Mouse (Mus musculus): ENCODE data around the gene Zbed6.

The Zbed6 gene

GRCm38 (mm10) chr1:133660466-133661202 lies at the start of gene Zbed6:
Gene Zbed6 (minus strand): TSS chr1:133660885.
- CTCF ChIA-PET: interaction anchor here (0.6 to 0.7 kb wide), 2 partner anchors 36 to 1296 kb away, joined by 3 to 11 read pairs; no protein-coding TSS in a partner anchor

- CTCF ChIA-PET: no interaction called here
These were observed 48.6 kb upstream of the Zbed6 start for GRCm38 (mm10) chr1:133709292-133709691.

DNA sequence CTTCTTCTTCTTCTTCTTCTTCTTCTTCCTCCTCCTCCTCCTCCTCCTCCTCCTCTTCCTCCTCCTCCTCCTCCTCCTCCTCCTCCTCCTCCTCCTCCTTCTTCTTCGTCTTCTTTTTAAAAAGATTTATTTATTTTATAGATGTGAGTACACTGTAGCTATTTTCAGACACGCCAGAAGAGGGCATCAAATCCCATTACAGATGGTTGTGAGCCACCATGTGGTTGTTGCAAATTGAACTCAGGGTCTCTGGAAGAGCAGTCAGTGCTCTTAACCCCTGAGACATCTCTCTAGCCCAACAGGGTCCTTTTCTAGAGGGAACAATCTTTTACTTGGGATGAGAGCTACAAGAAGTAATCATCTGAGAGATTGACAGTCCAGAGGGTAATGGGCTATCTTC lies 41.1 kb upstream of the Zbed6 start:
- CTCF ChIA-PET: interaction anchor here (0.6 to 1.1 kb wide), 2 partner anchors 10 to 542 kb away, joined by 3 read pairs; no protein-coding TSS in a partner anchor

DNA sequence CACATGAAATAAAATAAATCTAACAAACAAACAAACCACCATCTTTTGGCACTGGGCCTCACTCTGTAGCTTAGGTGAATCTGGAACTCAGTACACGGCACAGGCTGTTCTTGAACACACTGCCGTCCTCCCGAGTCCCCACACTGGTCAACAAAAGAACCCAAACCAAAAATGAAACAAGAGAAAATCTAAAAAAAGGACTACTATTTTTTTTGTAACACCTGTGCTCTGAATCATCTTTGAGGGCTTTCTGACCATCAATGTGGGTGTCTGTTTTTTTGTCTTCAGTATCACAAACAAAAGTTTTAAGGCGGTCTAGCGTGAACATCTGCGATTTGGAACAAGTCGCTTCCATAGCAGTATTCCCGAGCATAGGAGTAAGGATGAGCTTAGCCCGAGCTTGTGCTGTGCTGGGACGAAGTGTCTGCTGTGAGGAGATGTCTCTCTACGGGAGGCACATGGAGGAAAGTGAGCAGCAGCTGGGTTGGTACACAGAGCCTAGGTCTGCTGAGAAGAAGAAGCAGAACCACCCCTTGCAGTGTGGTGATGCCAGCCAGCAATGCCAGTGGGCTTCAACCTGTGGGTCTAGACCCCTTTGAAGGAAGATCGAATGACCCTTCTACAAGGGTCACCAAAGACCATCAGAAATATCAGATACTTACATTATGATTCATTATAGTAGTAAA lies 37.4 kb upstream of the Zbed6 start:
- CTCF ChIA-PET: interaction anchor here (0.6 kb wide), 1 partner anchor 424 kb away, joined by 3 read pairs; no protein-coding TSS in a partner anchor

DNA sequence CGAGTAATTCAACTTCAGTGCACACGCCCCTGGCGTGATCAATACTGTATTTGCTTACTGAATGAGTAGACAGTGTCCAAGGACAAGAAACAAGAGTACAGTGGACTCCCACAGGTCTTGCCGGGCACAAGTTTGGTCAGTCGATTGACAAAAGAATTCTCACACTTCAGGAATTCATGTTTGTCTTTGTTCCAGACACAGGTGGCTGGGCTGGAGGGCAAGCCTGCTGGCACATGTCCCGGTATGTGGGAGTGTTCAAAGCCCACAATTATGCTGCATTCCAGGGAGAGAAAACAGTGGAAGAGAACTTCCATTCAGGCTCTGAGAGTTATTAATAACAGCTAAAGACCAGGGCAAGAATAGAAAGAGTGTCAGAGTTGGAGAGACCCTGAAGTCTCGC lies 35.2 kb upstream of the Zbed6 start:
- CTCF ChIA-PET: interaction anchor here (0.6 to 0.7 kb wide), 2 partner anchors 102 to 376 kb away, joined by 6 to 8 read pairs; no protein-coding TSS in a partner anchor

DNA sequence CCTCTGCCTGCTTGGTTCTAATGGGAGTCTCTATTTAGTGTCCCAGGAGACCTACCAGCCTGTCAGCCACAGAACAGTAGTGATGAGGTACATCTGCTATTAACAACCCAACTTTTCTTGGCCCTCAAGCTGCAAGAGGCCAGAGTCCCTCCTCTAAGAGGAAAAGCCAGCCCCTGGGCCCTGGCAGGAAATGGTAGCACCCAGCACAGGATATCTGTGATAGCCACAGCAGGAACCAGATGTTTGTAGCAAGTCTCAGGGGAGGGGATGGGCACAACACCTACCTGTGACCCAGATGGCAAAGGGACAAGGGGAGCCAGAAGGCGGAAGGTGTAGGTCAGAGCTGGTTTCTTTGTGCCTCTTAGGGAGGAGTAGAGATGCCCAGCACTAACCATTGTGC lies 34.2 kb upstream of the Zbed6 start:
- CTCF ChIA-PET: no interaction called here

GRCm38 (mm10) chr1:133694301-133694700 lies 33.6 kb upstream of the Zbed6 start:
- CTCF ChIA-PET: no interaction called here

GRCm38 (mm10) chr1:133693536-133694114 lies 32.9 kb upstream of the Zbed6 start:
- CTCF ChIA-PET: no interaction called here

DNA sequence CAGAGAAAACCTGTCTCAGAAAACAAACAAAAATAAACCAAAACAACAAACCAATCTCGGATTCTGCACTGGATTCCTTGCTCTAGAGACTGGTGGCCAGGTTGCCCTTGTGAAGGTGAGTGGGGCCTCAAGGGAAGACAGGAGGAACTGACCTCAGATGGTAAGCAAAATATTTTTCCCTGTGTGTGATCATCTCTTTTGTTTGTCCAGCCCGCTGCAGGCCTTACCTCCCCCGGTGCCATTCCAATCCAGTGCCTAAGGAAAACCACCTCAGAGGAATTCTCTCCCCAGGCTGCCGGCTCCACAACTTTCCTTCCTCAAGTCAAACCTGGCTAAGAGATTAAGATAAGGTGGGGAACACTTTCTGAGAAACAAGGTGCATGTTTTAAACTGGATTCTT lies 31.5 kb upstream of the Zbed6 start:
- CTCF ChIA-PET: no interaction called here

- CTCF ChIA-PET: no interaction called here
These were observed 30.4 kb upstream of the Zbed6 start for GRCm38 (mm10) chr1:133691046-133691445.

DNA sequence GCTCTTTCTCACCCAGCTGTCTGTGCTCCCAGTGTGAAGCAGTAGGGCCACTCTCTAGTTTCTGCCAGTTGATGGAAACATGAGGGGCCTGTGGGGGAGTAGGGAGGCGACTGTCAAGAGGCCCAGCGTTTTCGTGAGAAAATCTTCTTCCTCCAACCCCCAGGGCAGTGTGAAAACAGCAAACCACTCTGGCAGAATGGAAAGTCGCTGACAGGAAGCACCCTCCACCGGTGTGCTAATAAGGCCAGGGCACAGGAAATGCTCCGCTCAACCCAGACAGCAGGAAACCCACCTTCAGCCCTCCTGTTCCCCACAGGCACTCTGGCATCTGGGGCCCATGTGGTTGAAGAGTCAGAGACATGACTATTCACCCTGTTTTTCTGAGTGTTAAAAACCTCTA lies 29.2 kb upstream of the Zbed6 start, which contains the start of gene Lax1:
Gene Lax1 (minus strand): TSS at position 212 of the 400 bp plus-strand sequence.
- CTCF ChIA-PET: no interaction called here

DNA sequence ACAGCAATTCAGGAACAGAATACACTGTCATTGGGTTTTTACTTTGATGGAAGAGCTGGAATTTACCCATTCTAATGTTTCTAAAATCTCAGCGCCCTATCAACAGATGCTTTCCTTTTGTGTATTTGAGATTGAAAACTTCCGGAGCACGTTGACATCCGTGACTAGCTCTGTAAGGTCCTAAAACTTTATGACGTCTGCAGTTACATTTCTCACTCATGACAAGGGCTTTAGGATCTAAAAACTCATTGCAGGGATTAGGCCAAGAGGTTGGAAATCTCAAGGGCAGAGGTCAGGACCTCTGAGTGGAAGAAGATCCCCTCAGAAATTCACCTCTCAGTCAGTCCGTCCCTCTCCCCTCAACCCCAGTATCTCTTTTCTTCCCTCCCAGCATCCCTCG lies 27.6 kb upstream of the Zbed6 start:
- CTCF ChIA-PET: interaction anchor here (0.6 kb wide), 1 partner anchor 542 kb away, joined by 3 read pairs; no protein-coding TSS in a partner anchor

- CTCF ChIA-PET: interaction anchor here (0.7 kb wide), 2 partner anchors 11 to 1309 kb away, joined by 3 to 8 read pairs; no protein-coding TSS in a partner anchor
These were observed 25.2 kb upstream of the Zbed6 start for GRCm38 (mm10) chr1:133685749-133686519.

DNA sequence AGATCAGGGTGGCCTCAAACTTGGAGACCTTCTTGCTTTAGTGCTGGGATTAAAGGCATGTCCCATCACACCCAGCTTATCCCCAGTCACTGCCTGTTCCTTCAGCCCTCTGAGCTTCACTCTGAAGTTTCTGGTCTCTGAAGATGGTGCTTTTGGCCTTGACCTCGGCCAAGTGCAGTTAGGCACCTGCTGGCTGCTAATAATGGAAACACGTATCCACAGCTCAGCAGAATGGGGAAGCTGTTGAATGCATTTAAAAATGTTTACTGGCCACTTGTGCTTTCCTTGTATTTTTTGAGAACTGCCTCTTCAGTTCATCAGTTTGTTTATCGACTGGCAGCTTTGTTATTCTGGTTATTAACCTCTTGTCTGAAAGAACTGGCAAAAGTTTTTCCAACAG lies 11.1 kb upstream of the Zbed6 start:
- CTCF ChIA-PET: no interaction called here

GRCm38 (mm10) chr1:133671266-133671665 lies 10.6 kb upstream of the Zbed6 start:
- CTCF ChIA-PET: no interaction called here

DNA sequence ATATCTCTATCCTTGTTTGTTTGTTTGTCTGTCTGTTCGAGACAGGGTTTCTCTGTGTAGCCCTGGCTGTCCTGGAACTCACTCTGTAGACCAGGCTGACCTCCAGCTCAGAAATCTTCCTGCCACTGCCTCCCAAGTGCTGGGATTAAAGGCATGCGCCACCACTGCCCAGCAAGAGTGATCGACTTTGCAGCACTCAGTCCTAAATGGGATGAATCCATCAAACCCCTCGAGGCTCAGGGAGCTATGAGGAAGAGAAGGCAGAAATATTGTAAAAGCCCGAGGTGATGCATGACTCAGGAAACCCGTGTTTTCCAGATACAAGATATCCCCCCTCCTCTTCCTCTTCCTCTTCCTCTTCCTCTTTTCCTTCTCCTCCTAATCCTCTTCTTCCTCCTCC lies 10.1 kb upstream of the Zbed6 start:
- CTCF ChIA-PET: no interaction called here

GRCm38 (mm10) chr1:133670190-133670589 lies 9.5 kb upstream of the Zbed6 start:
- CTCF ChIA-PET: no interaction called here

DNA sequence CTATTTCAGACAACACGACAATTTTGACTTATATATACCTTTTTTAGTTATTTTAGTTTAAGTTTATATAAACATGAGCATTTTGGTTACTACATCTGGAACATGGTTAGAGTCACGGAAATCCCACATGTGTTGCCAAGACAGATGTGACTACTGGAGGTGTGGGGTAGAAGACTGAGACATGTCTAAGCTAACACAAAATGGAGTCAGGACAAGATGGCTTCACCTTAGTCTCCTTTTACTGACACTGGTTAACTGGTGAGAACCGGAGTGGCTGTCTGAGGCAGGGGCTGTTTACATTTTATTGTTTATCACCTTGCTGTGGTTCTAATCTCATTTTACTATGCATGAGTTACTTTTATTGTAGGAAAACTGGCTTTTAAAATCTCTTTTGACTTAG lies 7.9 kb upstream of the Zbed6 start:
- CTCF ChIA-PET: no interaction called here

DNA sequence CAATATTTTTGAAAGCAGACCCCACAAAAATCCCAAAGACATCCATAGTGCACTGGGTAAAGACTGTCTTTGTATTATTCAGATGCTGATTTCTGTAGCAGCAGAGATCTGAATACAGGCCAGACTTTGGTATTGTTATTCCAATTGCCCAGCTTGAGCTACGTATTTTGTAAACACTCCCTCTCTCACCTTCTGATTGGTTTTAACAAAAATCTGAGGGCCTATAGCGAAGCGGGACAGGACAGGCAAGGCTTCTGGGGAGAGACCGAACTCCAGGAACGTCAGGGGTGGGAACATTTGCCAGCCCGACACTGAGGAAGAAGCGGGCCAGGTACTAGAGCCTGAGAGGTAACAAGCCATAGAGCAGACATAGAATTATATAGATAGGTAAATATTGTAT lies 7.0 kb upstream of the Zbed6 start:
- CTCF ChIA-PET: no interaction called here

DNA sequence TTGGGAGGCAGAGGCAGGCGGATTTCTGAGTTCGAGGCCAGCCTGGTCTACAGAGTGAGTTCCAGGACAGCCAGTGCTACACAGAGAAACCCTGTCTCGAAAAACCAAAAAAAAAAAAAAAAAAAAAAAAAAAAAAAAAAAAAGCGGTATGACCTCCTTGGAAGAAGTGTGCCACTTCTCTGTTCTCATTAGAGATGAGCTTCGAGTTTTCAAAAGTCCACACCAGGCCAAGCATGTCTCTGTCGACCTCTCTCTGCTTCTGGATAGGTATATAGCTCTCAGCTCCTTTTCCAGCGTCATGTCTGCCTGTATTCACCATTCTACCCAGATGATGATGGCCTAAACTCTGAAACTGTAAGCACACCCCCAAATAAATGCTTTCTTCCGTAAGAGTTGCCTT lies 5.0 kb upstream of the Zbed6 start:
- CTCF ChIA-PET: interaction anchor here (0.6 to 0.7 kb wide), 2 partner anchors 38 to 778 kb away, joined by 3 to 8 read pairs; no protein-coding TSS in a partner anchor

DNA sequence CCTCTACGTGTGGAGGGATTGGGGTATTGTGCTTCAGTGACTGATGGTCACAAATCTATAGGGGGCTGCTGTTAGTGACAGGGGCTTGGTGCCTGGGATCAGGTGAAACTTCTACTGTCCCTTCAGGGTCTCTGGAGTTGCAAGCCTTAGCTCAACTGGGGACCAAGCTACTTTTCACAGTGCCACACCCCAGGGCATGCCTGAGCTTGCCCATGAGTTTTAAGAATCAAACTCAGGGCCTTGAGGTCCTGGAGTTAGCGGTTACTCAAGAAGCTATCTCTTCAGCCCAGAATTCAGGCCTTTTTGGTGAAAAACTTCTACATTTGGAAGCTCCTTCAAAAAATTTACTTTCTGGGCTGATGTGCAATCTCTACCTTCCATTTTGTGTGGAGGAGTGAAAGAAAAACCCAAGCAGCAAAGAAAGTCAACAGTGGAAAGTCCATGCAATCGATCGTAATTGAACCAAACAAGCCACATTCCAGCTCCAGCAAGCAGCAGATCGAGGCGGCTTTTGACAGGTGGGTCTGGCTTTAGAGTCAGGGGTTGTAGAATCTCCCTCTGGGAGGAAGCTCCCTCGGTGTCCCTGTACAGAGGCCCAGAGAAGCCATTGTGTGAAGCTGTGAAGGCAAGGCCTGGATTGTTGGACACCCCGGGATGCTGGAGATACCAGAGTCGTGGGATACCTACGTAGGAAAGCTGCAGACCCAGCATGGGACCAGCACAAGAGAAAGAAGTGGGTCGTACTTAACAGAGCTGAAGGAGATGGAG lies 3.7 kb upstream of the Zbed6 start:
- CTCF ChIA-PET: interaction anchor here (1.1 kb wide), 1 partner anchor 9 kb away, joined by 3 read pairs; no protein-coding TSS in a partner anchor

Measured in spleen, embryonic (tissue).